Mouse (Mus musculus): ENCODE measurements around the gene Btbd3.
"Not testable (repeated sequence)": the region's sequence is repeated elsewhere in the genome, so short reads cannot be mapped to it uniquely, and the experiment has no call there.

Gene Btbd3

DNA sequence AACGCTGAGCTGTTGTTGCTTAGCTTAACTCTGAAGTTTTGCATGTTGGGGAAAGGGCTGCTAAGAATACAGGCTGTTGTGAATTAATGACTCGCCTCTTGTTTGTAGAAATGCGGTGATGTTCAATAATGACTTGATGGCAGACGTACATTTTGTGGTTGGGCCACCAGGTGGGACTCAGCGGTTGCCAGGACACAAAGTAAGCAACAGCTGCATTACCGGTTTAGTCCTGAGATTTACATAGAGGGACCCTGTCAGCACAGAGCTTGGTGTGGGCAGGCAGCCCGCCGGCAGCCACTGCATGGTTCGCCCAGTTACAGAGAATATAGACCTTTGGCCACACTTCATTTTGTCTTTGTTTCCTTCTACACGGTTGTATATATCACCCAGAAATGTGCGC, 23.3 kb downstream of the Btbd3 start:
- no peak for DNase-seq (ENCODE audit: low spot score in 2 of 2)

DNA sequence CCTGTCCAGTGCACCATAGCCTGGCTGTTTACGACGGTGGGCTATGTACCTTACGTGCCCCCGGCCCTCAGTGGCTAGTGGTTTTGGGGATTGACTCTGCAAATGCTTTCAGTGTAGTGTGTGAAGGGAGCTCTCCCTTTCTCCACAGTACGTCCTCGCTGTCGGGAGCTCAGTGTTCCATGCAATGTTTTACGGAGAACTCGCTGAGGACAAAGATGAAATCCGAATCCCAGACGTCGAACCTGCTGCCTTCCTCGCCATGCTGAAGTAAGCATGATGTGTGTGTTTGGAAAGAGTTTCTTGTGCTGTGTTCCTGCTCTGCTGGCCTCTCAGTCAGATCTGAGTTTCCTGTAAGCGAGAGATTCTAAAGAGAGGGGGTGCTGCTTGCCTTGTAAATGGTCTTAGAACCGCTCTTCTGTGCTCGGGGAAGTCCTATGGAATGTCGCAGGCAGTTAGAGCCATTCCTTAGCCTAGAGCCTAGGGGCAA, 23.9 kb downstream of the Btbd3 start:
- DNase-seq (ENCODE audit: low spot score in 2 of 2), result no peak

GRCm38 (mm10) chr2:138281550-138282201, 25.3 kb downstream of the Btbd3 start:
- no peak for DNase-seq (ENCODE audit: low spot score in 2 of 2)

DNA sequence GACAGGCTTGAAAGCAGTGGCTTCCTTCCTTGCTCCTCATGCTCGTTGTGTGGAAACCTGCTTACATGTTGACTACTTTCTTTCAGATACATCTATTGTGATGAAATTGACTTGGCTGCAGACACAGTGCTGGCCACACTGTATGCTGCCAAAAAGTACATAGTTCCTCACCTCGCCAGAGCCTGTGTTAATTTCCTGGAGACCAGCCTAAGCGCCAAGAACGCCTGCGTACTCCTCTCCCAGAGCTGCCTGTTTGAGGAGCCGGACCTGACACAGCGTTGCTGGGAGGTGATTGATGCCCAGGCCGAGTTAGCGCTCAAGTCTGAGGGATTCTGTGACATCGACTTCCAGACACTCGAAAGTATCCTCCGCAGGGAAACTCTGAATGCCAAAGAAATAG, 27.0 kb downstream of the Btbd3 start:
- DNase-seq (ENCODE audit: low spot score in 2 of 2), result no peak

GRCm38 (mm10) chr2:138283856-138284255, 27.5 kb downstream of the Btbd3 start:
- DNase-seq (ENCODE audit: low spot score in 2 of 2), result no peak

DNA sequence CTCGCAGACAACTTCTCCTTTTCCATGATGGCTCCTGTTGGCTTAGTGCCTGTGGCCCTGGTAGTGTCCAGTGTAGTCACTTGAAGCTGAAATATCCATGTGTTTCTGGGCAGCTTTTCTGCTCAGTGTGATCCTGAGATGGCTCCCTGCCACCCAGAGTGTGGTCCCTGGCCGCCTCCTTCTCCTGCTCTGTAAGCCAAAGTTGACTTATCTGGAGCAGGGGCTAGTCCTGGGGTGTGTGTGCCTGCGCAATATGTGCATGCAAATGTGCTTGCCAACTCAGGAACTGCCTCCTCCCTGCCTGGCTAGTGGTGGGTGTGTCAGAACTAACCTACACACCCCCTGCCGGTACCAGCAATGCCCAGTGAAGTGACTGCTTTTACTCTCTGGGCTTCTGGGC, 29.4 kb downstream of the Btbd3 start:
- DNase-seq (ENCODE audit: low spot score in 2 of 2), result no peak

DNA sequence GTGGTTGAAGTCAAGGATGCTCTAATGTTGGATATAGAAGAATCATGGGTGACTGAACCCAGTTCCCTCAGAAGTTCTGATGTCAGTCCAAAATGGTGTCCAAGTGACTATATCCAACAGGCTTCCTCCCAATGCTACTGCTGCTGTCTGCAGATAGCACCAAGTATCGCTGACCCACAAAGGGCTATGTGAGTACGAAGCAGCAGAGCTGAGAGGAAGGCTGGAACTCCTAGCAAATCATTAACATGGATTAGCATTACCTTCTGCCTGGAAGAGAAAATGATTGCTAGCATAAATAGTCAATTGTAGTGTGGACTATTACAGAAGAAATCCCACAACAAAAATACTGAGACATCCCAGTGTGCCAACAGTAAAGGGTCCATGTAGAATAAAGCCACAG, 33.8 kb downstream of the Btbd3 start:
- no peak for DNase-seq (ENCODE audit: low spot score in 2 of 2)

GRCm38 (mm10) chr2:138294286-138294685, 37.9 kb downstream of the Btbd3 start:
- no peak for DNase-seq (ENCODE audit: low spot score in 2 of 2)

DNA sequence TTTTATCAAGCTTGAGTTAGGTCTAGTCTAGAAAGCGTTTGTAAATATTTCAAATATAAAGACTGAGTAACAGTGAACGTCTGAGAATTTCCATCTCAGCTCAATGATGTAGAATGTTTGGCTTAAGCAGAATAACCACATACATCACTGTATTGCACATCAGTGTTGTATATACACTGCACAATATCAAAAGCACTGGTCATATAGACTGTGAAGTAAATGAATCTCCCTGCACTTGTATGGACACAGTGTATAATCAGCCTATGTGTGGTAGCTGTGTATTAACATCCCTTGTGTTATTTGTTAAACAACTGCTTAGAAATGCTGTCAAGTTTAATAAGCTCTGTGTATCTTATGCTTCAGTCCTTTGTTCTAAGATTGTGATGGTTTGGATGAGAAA, 49.9 kb downstream of the Btbd3 start:
- no peak for DNase-seq (ENCODE audit: low spot score in 2 of 2)

GRCm38 (mm10) chr2:138315644-138316043, 59.3 kb downstream of the Btbd3 start:
- no peak for DNase-seq (ENCODE audit: low spot score in 2 of 2)

DNA sequence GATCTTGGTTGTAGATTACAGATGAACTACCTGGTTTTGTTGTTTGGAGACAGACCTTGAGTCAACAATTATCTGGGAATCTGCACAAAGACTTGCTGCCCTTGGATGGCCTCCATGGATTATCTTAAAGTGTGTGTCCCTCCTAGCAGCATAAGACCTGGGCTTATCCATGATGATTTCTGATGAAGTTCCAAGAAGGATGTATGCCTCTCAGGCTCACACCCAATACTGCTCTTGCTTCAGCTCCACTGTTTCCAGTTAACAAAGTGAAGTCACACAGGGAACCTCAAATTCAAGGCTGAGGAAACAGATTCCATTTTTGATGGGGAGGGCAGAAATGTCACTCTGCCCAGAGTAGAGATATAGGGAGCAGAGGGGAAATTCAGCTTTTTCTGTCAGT, 64.0 kb downstream of the Btbd3 start:
- DNase-seq (ENCODE audit: low spot score in 2 of 2), result no peak

DNA sequence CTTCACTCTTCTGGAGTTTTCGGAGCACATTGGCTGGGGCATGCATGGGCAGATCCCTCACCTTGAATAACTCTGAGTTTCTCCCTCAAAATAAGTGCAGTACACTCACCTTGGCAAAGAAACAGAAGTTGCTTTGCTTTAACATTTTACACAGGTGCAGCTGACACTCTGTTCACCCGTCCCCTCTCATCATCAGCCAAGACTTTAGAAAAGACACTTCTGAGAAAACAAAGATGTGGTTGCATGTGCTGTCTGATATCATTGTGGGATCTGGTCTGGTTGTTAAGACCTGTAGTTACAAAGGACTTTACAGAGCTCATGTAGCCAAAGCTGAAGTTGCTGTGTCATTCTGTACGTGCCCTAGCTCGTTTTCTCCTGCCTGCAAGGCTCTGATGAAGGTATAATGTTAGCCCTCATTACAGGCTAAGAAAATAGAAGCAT, 64.7 kb downstream of the Btbd3 start:
- no peak for DNase-seq (ENCODE audit: low spot score in 2 of 2)

GRCm38 (mm10) chr2:138322270-138323114, 66.1 kb downstream of the Btbd3 start:
- DNase-seq (ENCODE audit: low spot score in 2 of 2), result no peak

DNA sequence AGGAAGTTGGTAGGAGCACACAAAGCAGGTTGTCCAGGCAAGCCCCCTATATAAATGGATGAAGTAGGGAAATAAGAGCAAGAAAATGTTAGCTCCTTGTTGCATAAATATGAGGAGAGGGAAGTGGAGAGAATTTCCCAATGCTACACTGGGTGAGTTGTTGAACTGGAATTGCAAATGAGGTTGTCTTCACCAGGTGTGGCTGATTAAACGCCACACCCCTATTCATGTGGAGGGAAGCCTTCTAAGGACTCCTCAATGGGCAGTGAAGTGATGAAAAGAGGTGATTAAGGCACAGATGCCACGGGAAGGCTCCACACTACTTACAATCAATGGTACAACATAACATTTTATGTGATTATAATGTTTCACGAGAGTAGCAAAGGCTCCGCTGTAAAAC, 70.0 kb downstream of the Btbd3 start:
- DNase-seq (ENCODE audit: low spot score in 2 of 2), result no peak

DNA sequence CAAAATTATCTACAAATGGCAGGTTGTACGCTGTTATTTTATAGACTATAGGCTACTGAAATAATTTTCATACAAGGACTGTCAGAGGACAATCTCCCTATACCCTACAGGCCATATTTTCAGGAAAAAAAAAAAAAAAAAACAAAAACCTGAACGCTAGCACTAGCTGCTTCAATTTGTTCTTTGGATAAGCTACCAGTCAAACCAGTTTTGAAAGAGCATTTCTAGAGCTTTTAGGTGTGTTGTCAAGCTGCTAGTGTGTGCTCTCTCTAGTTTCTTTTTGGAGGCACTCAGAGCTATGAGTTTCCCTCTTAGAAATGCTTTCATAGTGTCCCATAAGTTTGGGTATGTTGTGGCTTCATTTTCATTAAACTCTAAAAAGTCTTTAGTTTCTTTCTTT, 77.8 kb downstream of the Btbd3 start:
- not testable (repeated sequence) for DNase-seq (ENCODE audit: low spot score in 2 of 2)

DNA sequence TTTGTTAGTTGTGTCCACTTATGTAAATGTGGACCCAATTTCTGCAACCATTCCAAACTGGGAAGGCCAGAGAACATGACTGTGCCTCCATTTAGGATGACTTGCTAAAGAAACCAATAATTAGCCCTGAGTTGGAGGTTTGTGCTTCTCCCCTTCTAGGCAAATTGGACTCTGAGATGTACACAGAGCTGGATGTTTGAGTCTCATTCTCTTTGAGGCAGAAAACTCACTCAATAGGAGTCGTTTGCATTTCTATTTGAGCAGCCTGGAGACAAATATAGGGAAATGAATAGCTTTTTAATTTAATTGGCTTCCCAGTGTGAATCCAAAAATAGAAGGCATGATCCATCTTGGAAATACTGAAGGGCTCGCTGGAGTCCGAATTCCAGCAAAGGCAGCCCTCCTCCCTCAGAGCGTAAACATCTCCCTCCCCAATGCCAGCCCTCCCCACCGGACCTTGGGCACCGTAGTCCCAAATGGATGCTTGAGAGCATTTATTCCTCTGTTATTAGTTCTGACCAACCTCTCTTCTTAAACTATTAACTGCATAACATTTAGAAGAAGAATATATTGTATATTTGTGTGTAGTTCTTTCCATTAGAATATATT, 81.6 kb downstream of the Btbd3 start:
- no peak for DNase-seq (ENCODE audit: low spot score in 2 of 2)

GRCm38 (mm10) chr2:138338524-138338923, 82.2 kb downstream of the Btbd3 start:
- no peak for DNase-seq (ENCODE audit: low spot score in 2 of 2)

DNA sequence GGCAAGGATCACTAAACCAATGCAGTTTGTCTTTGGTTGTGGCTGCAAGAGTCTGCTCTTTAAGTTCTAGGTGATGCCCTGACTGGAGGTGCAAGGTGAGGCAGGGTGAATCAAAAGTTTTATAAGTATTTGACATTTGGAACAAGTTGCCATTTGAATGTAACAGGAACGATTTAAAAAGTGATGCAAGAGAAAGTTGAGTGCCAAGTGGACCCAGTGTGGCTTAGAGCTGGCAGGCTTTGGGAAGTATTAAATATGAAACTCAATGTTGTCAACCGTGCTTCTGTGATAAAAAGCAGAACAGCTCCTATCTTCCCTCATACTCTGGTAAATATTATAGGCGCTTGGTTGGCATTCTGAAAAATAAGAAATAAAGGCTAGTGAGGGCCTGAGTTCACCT, 99.0 kb downstream of the Btbd3 start:
- no peak for DNase-seq (ENCODE audit: low spot score in 2 of 2)

GRCm38 (mm10) chr2:138362474-138362873, 106.1 kb downstream of the Btbd3 start:
- DNase-seq (ENCODE audit: low spot score in 2 of 2), result no peak

DNA sequence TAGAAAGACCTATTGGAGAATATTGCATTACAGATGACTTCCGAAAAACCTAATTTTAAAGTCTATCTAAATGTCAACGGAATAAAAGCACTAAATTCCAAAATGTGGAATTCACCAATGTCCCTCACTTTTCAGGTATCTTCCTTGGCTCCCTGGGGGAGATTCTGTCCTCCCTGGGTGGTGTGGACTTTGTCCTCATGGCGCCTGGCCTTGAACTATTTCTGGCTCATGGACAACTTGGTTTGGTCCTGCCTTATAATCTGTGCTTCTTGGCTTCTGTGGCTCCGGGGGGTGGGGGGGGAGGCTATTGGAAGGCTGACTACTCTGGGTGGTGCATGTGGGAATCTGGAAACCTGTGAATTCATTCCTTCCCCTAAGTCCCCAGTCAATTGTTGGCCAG, 109.0 kb downstream of the Btbd3 start:
- no peak for DNase-seq (ENCODE audit: low spot score in 2 of 2)

- DNase-seq (ENCODE audit: low spot score in 2 of 2), result no peak
These were observed 118.2 kb downstream of the Btbd3 start for GRCm38 (mm10) chr2:138374556-138374955.

DNA sequence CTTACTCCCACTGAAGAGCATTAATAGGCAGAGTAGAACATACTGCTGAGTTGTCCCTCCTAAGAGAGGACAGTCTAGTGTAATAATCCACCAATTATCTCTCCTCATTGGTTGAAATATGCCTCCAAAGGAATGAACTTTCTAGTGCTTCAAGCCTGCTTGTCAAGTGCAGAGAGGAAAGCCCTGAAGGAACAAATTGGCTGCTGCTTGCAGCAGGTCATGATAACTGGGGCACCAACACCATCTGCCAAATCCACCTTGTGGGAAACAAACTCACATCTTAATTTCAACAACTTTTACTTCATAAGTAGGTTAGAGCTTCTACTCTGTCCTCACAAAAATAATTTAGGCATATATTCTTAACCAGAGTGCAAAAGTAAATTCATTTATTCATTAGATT, 122.5 kb downstream of the Btbd3 start:
- DNase-seq (ENCODE audit: low spot score in 2 of 2), result no peak

- DNase-seq (ENCODE audit: low spot score in 2 of 2), result no peak
These were observed 128.4 kb downstream of the Btbd3 start for GRCm38 (mm10) chr2:138384762-138385161.

Measured in spleen, postnatal 14 days (tissue).